Mouse (Mus musculus): Measurements from ENCODE around the gene Trmt1l. TPM values are rescaled to one million over a fixed set of nuclear protein-coding genes. Genes with fewer than 3 reads are reported as not detected.

Gene Trmt1l
- polyA plus RNA-seq (2015; fragmentation: Nextera tagmentation; extraction: Ambion mirVana) = 37.1 and 39.6 TPM in 2 replicates

DNA sequence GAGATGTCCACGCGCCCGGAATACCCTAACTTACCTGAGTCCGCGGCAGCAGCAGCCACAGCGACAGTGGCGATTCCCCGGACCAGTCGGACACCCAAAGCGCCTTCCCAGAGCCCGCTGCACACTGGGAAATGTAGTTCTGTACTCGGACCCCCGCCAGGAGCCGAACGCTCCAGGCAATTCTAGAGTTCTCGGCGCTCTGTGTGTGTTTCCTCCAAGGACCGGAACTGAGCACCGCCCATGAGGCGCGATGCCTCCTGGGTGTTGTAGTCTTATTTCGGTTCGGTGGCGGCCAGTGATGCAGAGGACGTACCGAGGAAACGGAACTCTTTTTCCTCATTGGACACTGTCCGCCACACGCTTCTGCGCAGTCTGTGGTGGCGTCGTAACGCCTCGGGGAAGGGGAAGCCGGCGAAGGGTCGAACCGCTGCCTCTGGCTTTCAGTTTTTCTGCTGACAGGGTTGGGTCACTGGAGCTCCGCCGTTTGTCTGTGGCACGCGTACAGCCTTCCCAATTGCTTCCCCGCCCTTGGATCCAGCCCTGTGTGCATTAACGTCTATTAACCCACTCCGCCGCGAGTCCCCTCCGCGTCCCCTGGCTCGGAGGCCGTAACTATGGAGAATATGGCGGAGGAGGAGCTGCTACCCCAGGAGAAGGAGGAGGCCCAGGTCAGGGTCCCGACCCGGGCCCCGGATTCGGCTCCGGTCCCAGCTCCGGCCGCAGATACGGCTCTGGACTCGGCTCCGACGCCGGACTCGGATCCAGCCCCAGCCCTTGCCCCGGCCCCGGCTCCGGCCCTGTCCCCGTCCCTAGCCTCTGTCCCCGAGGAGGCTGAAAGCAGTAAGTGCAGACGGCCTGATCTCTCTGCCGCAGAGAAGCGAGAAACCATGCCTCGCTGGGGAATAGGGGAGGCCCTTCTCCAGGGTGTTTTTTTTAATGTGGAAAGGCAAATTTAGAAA is at the start of gene Trmt1l, which contains the start of gene Swt1:
Trmt1l (plus strand) TSS at position 280 of the 959 bp plus-strand sequence.
Swt1 (minus strand) TSS at position 193 of the 959 bp plus-strand sequence.
- 0% methylated on average over 74 of the region's 74 CpGs for WGBS
- H3K27ac ChIP-seq = peak within 1 kb of the TSS; percentile 94
- H3K9ac ChIP-seq = peak within 1 kb of the TSS; percentile 82
- H3K4me1 ChIP-seq (replicated peaks) = peaks cover 16% of the 10 kb centered on the region
- peak; percentile 99 for ATAC-seq (replicated peaks; ENCODE audit: insufficient number of reproducible peaks, insufficient read depth, low FRiP score, low read depth)
- H3K4me2 ChIP-seq = peak within 1 kb of the TSS; percentile 62
- H3K4me3 ChIP-seq = peak within 1 kb of the TSS; percentile 65
- no peaks in the 10 kb centered on the region for H3K27me3 ChIP-seq
- no peaks in the 10 kb centered on the region for H3K9me3 ChIP-seq (replicated peaks)
- 0 out of 2 replicates have a peak, but pooled peaks cover 3% of the 10 kb centered on the region for H3K36me3 ChIP-seq

DNA sequence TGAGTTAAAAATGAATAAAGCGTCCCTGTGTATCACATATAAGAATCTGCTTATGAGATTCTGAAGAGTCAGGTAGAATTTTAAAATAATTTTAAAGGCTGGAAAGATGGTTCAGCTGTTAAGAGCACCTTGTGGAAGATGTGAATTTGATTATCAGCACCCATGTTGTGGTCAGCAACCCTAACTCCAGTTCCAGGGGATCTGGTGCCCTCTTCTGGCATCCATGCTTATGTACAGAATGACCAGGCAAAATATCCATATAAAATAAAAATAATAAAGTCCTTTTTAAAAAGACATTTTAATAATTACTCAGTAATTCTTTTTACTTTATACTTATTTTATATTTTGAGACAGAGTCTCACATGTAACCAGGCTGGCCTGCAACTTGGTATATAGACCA is 38.3 kb upstream of the Trmt1l start:
- Histone ChIP-seq H3K4me1 (replicated peaks) (no peaks in the 10 kb centered on the region), H3K4me2 (no peak overlapping the region)
- WGBS = 100% methylated on average over 1 of the region's 1 CpGs

DNA sequence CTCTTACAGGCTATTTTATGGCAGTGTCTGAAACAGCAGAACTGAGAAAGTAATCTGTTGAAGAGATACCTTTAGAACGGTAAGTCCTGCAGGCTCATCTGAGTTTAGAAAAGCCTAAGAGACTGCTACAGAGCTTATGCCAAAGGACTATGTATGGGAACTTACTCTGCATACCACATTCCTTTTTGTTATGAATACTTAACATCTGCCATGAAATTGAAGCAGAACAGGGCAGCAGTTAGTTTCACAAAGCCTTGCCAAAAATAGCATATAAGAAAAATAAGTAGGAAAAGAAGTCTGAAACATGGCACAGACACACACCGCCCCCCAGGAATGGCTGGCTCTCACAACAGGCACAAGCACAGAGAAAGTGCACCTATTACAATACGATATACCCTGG is 18.5 kb upstream of the Trmt1l start:
- H3K9ac ChIP-seq = no peak overlapping the region
- no peaks in the 10 kb centered on the region for H3K4me1 ChIP-seq (replicated peaks)
- no peak overlapping the region for H3K27ac ChIP-seq
- H3K4me3 ChIP-seq = no peak overlapping the region
- ATAC-seq (replicated peaks; ENCODE audit: insufficient number of reproducible peaks, insufficient read depth, low FRiP score, low read depth) = no peak
- 77% methylated on average over 3 of the region's 3 CpGs for WGBS
- H3K9me3 ChIP-seq (replicated peaks) = no peaks in the 10 kb centered on the region
- peaks cover 24% of the 10 kb centered on the region for H3K36me3 ChIP-seq
- H3K4me2 ChIP-seq = no peak overlapping the region
- no peaks in the 10 kb centered on the region for H3K27me3 ChIP-seq

More for the DNA sequence above, 38.3 kb upstream of the Trmt1l start:
- no peak overlapping the region for H3K4me3 ChIP-seq
- no peaks in the 10 kb centered on the region for H3K9me3 ChIP-seq (replicated peaks)
- H3K27ac ChIP-seq = no peak overlapping the region
- peaks cover 18% of the 10 kb centered on the region; the same call in 1 of the 2 replicates for H3K36me3 ChIP-seq
- no peak for ATAC-seq (replicated peaks; ENCODE audit: insufficient number of reproducible peaks, insufficient read depth, low FRiP score, low read depth)
- H3K9ac ChIP-seq = no peak overlapping the region
- H3K27me3 ChIP-seq = no peaks in the 10 kb centered on the region

DNA sequence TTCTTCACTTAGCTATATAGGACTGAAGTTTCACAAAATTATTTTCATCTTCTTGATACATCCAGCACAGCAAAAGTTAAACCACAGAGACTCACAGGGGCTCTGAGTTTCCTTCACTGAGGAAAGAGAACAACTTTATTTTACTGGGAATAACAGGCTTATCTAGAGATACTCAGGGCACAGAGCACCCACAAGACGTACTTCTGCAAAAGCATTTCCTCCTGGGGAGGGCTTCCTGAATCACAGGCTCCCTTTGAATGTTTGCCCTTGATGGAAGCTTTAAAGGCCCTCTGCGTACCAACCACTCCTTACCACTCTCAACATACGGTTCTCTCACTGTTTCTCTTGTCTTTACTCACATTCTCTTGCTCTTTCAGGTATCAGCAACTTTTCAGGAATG is 6.2 kb upstream of the Trmt1l start:
- Histone ChIP-seq H3K4me1 (replicated peaks) (peaks cover 4% of the 10 kb centered on the region; the same call in 1 of the 2 replicates), H3K9ac (no peak overlapping the region), H3K27me3 (no peaks in the 10 kb centered on the region), H3K9me3 (replicated peaks) (no peaks in the 10 kb centered on the region), H3K4me2 (no peak overlapping the region), H3K4me3 (no peak overlapping the region), H3K36me3 (peaks cover 27% of the 10 kb centered on the region), H3K27ac (no peak overlapping the region)
- no peak for ATAC-seq (replicated peaks; ENCODE audit: insufficient number of reproducible peaks, insufficient read depth, low FRiP score, low read depth)
- 58% methylated on average over 3 of the region's 3 CpGs for WGBS

DNA sequence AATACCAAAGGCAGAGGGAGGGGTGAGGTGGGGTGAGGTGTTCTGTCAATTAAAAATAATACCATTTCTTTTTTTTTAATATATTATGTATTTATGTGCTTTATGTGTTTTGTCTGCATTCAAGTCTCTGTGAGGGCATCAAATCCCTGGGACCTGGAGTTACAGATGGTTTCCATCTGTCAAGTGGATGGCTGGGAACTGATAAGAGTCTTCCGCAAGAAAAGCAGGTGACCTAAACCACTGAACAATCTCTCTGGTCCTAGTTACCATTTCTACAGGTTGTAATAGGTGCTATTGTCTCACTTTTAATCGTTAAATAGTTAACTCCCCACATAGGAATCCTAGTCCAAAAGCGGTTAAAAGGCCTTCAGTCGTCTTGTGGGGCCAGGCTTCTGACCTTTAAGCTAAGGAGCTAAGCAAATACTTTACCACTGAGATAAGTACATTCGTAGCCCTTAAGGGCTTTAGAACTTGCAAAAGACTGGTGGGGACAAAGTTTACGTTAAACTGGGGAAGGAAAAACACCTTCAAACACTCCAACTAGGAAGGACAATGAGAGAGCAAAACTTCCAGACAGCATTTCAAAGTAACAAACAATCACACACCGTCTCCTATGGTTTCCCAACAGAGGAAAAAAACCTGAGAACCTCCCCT is 1.3 kb upstream of the Trmt1l start:
- Histone ChIP-seq H3K27me3 (no peaks in the 10 kb centered on the region), H3K4me1 (replicated peaks) (peaks cover 16% of the 10 kb centered on the region), H3K9ac (peak overlapping the region; percentile 76), H3K27ac (0 out of 2 replicates have a peak overlapping the region, but pooled peaks have one; percentile 13), H3K36me3 (0 out of 2 replicates have a peak, but pooled peaks cover 2% of the 10 kb centered on the region), H3K4me3 (peak overlapping the region; percentile 65), H3K4me2 (peak overlapping the region; percentile 61), H3K9me3 (replicated peaks) (no peaks in the 10 kb centered on the region)
- ATAC-seq (replicated peaks; ENCODE audit: insufficient number of reproducible peaks, insufficient read depth, low FRiP score, low read depth) = no peak
- 8% methylated on average over 7 of the region's 7 CpGs for whole genome bisulfite sequencing

DNA sequence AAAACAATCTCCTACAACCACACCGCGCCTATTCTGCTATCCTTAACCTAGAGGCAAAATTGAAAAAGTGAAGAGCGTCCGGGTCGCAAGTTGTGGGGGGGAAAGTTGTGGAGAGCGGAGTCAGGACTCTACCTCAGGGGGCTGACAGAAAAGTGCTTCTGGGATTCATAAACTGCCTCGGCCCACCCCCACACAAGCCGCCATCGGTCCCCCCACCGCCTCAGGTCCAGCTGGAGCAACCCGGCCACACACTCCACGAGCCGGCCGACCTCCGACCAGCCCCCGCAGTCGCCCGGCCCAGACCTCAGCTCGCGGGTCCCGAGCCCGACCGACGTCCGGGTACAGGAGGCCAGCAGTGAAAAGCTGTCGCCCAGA is 467 bp upstream of the Trmt1l start:
- WGBS = 0% methylated on average over 26 of the region's 26 CpGs
- ATAC-seq (replicated peaks; ENCODE audit: insufficient number of reproducible peaks, insufficient read depth, low FRiP score, low read depth) = peak; percentile 47
- Histone ChIP-seq H3K9ac (peak overlapping the region; percentile 76), H3K4me2 (peak overlapping the region; percentile 61), H3K27ac (peak overlapping the region; percentile 82), H3K36me3 (0 out of 2 replicates have a peak, but pooled peaks cover 2% of the 10 kb centered on the region), H3K4me3 (peak overlapping the region; percentile 65), H3K4me1 (replicated peaks) (peaks cover 16% of the 10 kb centered on the region), H3K9me3 (replicated peaks) (no peaks in the 10 kb centered on the region), H3K27me3 (no peaks in the 10 kb centered on the region)

DNA sequence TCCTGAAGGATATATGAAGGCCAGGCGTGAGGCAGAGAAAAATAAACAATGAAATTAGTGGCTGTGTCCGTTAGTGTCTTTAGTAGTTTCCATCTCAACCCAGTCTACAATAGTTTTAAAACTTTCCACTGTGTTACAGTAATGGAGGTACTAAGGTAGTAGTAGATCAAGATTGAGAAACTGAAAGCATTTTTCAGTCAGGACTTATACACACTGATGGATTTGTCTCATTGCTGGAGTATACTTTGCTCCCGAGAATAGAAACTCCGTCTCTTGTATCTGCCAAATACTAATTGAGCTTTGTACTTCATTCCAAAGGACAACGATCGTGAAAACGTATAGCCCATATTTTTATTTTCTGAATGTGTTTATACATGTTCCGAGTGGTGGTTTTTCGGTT is 974 bp downstream of the Trmt1l start:
- 27% methylated on average over 9 of the region's 9 CpGs for WGBS
- no peak for ATAC-seq (replicated peaks; ENCODE audit: insufficient number of reproducible peaks, insufficient read depth, low FRiP score, low read depth)
- H3K27me3 ChIP-seq = no peaks in the 10 kb centered on the region

DNA sequence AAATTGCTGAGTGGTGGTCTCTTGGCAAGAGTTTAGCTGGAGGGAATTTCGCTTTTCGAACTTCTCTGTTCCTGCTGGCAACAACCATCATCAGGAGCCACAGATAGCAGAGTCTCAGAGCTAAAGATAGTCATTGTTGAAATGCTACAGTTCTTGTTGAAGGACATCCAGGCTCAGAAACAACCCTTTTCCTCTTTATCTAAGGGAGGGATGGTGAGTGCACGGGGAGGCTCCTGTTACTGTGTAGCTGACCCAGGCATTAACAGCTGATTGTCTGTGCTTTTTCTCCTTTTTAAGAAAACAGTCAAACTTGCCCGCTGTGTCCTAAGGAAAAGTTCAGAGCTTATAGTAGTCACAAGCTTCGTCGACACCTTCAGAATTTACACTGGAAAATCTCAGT is 7.1 kb downstream of the Trmt1l start:
- 43% methylated on average over 6 of the region's 6 CpGs for WGBS
- H3K27me3 ChIP-seq = no peaks in the 10 kb centered on the region
- no peak overlapping the region for H3K4me2 ChIP-seq
- peaks cover 9% of the 10 kb centered on the region for H3K4me1 ChIP-seq (replicated peaks)
- no peak overlapping the region for H3K9ac ChIP-seq
- ATAC-seq (replicated peaks; ENCODE audit: insufficient number of reproducible peaks, insufficient read depth, low FRiP score, low read depth) = no peak
- H3K36me3 ChIP-seq = peaks cover 49% of the 10 kb centered on the region
- H3K4me3 ChIP-seq = no peak overlapping the region
- no peaks in the 10 kb centered on the region for H3K9me3 ChIP-seq (replicated peaks)
- peak overlapping the region; percentile 54; the same call in 1 of the 2 replicates for H3K27ac ChIP-seq

More for the DNA sequence above, 974 bp downstream of the Trmt1l start:
- peaks cover 16% of the 10 kb centered on the region for H3K4me1 ChIP-seq (replicated peaks)
- H3K4me2 ChIP-seq = peak overlapping the region; percentile 62
- H3K9ac ChIP-seq = peak overlapping the region; percentile 82
- peak overlapping the region; percentile 94 for H3K27ac ChIP-seq
- no peaks in the 10 kb centered on the region for H3K9me3 ChIP-seq (replicated peaks)
- H3K4me3 ChIP-seq = peak overlapping the region; percentile 65
- H3K36me3 ChIP-seq = peaks cover 6% of the 10 kb centered on the region

DNA sequence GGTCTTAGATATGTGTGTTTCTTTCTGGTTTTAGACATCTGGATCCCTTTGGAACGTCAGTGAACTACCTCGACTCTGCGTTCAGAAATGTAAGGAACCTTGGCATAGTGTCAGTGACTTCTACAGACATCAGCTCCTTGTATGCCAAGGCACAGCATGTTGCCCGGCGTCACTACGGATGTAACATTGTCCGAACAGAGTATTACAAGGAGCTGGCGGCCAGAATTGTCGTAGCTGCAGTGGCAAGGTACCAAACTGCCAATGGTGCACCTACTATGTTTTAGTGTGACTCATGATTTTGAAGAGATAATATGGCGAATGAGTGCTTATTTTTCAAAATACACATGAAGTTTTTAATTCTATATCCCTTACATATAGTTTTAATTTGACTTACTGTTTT is 21.5 kb downstream of the Trmt1l start:
- H3K36me3 ChIP-seq = peaks cover 87% of the 10 kb centered on the region
- H3K27ac ChIP-seq = no peak overlapping the region

DNA sequence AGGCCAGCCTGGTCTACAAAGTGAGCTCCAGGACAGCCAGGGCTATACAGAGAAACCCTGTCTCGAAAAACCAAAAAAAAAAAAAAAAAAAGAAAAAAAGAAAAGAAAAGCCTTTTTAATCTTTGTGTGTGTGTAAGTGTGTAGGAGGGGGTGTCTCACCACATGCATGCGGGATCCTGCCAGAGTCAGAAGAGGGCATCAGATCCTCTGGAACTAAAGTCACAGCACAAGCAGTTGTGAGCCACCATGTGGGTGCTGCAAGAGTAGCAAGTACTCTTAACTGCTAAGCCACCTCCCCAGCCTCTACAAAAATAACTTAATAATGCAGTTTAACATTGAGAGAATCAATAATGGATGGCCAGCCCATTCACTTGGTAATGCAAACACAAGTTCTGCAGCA is 22.5 kb downstream of the Trmt1l start:
- Histone ChIP-seq H3K4me1 (replicated peaks) (no peaks in the 10 kb centered on the region), H3K9me3 (replicated peaks) (no peaks in the 10 kb centered on the region), H3K27ac (no peak overlapping the region), H3K36me3 (peaks cover 78% of the 10 kb centered on the region), H3K9ac (no peak overlapping the region), H3K4me2 (no peak overlapping the region), H3K4me3 (no peak overlapping the region), H3K27me3 (no peaks in the 10 kb centered on the region)
- ATAC-seq (replicated peaks; ENCODE audit: insufficient number of reproducible peaks, insufficient read depth, low FRiP score, low read depth) = no peak
- 90% methylated on average over 1 of the region's 2 CpGs for WGBS

More for the DNA sequence above, 21.5 kb downstream of the Trmt1l start:
- no peaks in the 10 kb centered on the region for H3K4me1 ChIP-seq (replicated peaks)
- no peaks in the 10 kb centered on the region for H3K27me3 ChIP-seq
- H3K9ac ChIP-seq = no peak overlapping the region
- no peak for ATAC-seq (replicated peaks; ENCODE audit: insufficient number of reproducible peaks, insufficient read depth, low FRiP score, low read depth)
- WGBS = 92% methylated on average over 10 of the region's 10 CpGs
- no peaks in the 10 kb centered on the region for H3K9me3 ChIP-seq (replicated peaks)
- no peak overlapping the region for H3K4me3 ChIP-seq
- H3K4me2 ChIP-seq = no peak overlapping the region

DNA sequence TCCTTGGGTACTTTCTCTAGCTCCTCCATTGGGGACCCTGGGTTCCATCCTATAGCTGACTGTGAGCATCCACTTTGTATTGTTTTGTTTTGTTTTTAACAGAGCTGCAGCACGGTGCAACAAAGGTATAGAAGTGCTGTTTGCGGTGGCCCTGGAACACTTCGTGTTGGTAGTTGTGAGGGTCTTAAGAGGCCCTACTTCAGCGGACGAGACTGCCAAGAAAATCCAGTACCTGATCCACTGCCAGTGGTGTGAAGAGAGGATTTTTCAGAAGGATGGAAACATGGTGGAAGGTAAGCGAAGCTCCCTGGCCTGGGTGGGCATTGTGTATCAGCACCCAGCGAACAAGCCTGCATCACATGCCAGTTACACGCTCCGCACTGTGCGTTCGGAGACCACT is 23.6 kb downstream of the Trmt1l start:
- Histone ChIP-seq H3K9ac (no peak overlapping the region), H3K27ac (no peak overlapping the region), H3K36me3 (peaks cover 77% of the 10 kb centered on the region), H3K4me1 (replicated peaks) (no peaks in the 10 kb centered on the region), H3K9me3 (replicated peaks) (no peaks in the 10 kb centered on the region), H3K4me2 (no peak overlapping the region), H3K4me3 (no peak overlapping the region), H3K27me3 (no peaks in the 10 kb centered on the region)
- no peak for ATAC-seq (replicated peaks; ENCODE audit: insufficient number of reproducible peaks, insufficient read depth, low FRiP score, low read depth)
- WGBS = 94% methylated on average over 11 of the region's 11 CpGs
